Mouse (Mus musculus) small intestine, adult 2 months (tissue): ENCODE results near the gene Mtmr4.

Experiments used
- CTCF ChIP-seq: fragments of 200-500 bp; IDR thresholded peaks from 2 replicates; pipeline ENCODE4 v1.5.1; 2012; ENCODE audit warnings: low read depth, mild to moderate bottlenecking, control low read depth, inconsistent platforms, low read length, moderate library complexity, mixed read lengths; ENCODE audit not compliant: insufficient replicate concordance, insufficient read length; ENCODE audit errors: extremely low read depth
- POLR2A ChIP-seq: fragments of 200-500 bp; IDR thresholded peaks from 2 replicates; pipeline ENCODE4 v1.6.1; 2012; ENCODE audit warnings: low read depth, mild to moderate bottlenecking, control low read depth, inconsistent platforms, low read length, moderate library complexity

DNA sequence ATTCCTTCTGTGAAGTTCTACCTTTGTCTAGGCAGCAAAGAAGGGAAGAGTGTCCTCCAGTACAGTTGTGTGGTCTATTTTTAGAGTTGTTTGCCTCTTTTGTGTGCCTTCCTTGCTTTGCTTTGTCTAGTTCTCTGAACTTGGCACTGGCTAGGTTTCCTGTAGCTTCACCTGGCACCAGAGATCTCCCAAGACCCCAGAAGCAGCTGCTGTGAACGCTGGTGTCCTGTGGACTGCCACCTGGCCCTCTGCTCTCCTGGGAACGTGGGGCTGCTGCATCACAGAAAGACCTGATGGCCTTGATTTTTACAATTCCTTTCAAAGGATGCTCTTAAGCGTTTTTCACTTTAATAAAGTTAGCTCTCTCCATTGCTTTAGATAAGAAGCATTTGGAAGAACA, 49.1 kb upstream of the Mtmr4 start:
- TF ChIP-seq CTCF, result no peak
- TF ChIP-seq POLR2A, result no peak
